Comparison of ENCODE assay signal across 12 mouse cellular contexts in genomic region chr2:35618981-35619380, GRCm38 (mm10).
DNase-seq lines count a peak whose midpoint lies in the region; ATAC-seq and TF ChIP-seq lines count a peak whose summit lies in the region.
"Had no signal": no experiment of that assay in that cellular context is flagged by ENCODE, and none has a peak within 500 bp of the region (broad histone marks: within the 10 kb centered on the region; RNA-seq: fewer than 3 reads in every experiment).

No protein-coding gene starts in this region.

- no peak for DNase-seq in gastrocnemius, adult 2 months
- DNase-seq in gastrocnemius, postnatal 10 days, result no peak
- no peak for DNase-seq in kidney, postnatal 4 days
- DNase-seq in liver, embryonic 11.5 days (ENCODE audit: low spot score), result no peak
- DNase-seq: gastrocnemius, postnatal 36 days; liver, embryonic 13.5 days; spleen, adult 18-20 months had no signal

- peak overlapping the region; percentile 53; the same call in 1 of the 2 replicates for H3K27ac ChIP-seq in gastrocnemius, adult 2 months
- peak overlapping the region; percentile 70; the same call in 1 of the 2 replicates for H3K27ac ChIP-seq in kidney, embryonic 16.5 days (ENCODE audit: low read length)
- H3K27ac ChIP-seq in embryonic facial prominence, embryonic 15.5 days (replicated peaks), result peak overlapping the region; percentile 84
- H3K27ac ChIP-seq in stomach, embryonic 14.5 days (ENCODE audit: low read length), result peak overlapping the region; percentile 74
- H3K27ac ChIP-seq in liver, embryonic 11.5 days (ENCODE audit: low read depth, low read length), result no peak overlapping the region

- no peaks in the 10 kb centered on the region for H3K36me3 ChIP-seq in kidney, embryonic 16.5 days (ENCODE audit: insufficient read depth, low read length)
- no peaks in the 10 kb centered on the region for H3K36me3 ChIP-seq in embryonic facial prominence, embryonic 15.5 days
- H3K36me3 ChIP-seq in stomach, embryonic 14.5 days (ENCODE audit: control insufficient read depth, insufficient read depth, low read length), result no peaks in the 10 kb centered on the region
- no peaks in the 10 kb centered on the region for H3K36me3 ChIP-seq in liver, embryonic 11.5 days (ENCODE audit: control insufficient read depth, insufficient read depth, low read length)
- H3K36me3 ChIP-seq: liver, embryonic 13.5 days had no signal

- WGBS in kidney, embryonic 16.5 days, result 65% methylated on average over 7 of the region's 7 CpGs
- 50% methylated on average over 7 of the region's 7 CpGs for WGBS in embryonic facial prominence, embryonic 15.5 days
- WGBS in stomach, embryonic 14.5 days, result 71% methylated on average over 7 of the region's 7 CpGs
- 69% methylated on average over 7 of the region's 7 CpGs for WGBS in liver, embryonic 11.5 days

- peak overlapping the region; percentile 14; the same call in 1 of the 2 replicates for H3K9ac ChIP-seq in kidney, embryonic 16.5 days (replicated peaks; ENCODE audit: low read length)
- no peak overlapping the region for H3K9ac ChIP-seq in embryonic facial prominence, embryonic 15.5 days
- no peak overlapping the region for H3K9ac ChIP-seq in stomach, embryonic 14.5 days (replicated peaks; ENCODE audit: low read depth, low read length)
- no peak overlapping the region for H3K9ac ChIP-seq in liver, embryonic 11.5 days (ENCODE audit: low read depth, low read length)
- H3K9ac ChIP-seq: liver, embryonic 13.5 days had no signal

- H3K4me3 ChIP-seq in gastrocnemius, adult 2 months, result no peak overlapping the region
- no peak overlapping the region for H3K4me3 ChIP-seq in kidney, embryonic 16.5 days (ENCODE audit: low read length)
- H3K4me3 ChIP-seq in embryonic facial prominence, embryonic 15.5 days (replicated peaks), result no peak overlapping the region
- no peak overlapping the region for H3K4me3 ChIP-seq in stomach, embryonic 14.5 days (ENCODE audit: low read depth, low read length)
- no peak overlapping the region for H3K4me3 ChIP-seq in liver, embryonic 11.5 days (ENCODE audit: low read depth, low read length)
- H3K4me3 ChIP-seq: erythroblast, embryonic 14.5 days; liver, embryonic 13.5 days had no signal

- no peak for ATAC-seq in kidney, embryonic 16.5 days (ENCODE audit: low FRiP score, low TSS enrichment)
- ATAC-seq in embryonic facial prominence, embryonic 15.5 days (ENCODE audit: insufficient number of reproducible peaks, low FRiP score, low TSS enrichment, low read depth), result no peak
- no peak for ATAC-seq in stomach, embryonic 14.5 days (ENCODE audit: insufficient number of reproducible peaks, insufficient read depth, low FRiP score, low read depth)
- ATAC-seq in liver, embryonic 11.5 days (replicated peaks; ENCODE audit: low FRiP score), result no peak

- peaks cover 80% of the 10 kb centered on the region for H3K4me1 ChIP-seq in kidney, embryonic 16.5 days (ENCODE audit: insufficient read depth, low read length)
- peaks cover 73% of the 10 kb centered on the region for H3K4me1 ChIP-seq in embryonic facial prominence, embryonic 15.5 days
- peaks cover 53% of the 10 kb centered on the region for H3K4me1 ChIP-seq in stomach, embryonic 14.5 days (ENCODE audit: control insufficient read depth, insufficient read depth, low read length)
- peaks cover 50% of the 10 kb centered on the region for H3K4me1 ChIP-seq in liver, embryonic 11.5 days (replicated peaks; ENCODE audit: control insufficient read depth, insufficient read depth, low read length)

- intact Hi-C loops in gastrocnemius, adult 2 months (cut with DNase I), result no loop called here

- H3K4me2 ChIP-seq in kidney, embryonic 16.5 days (replicated peaks; ENCODE audit: low read depth, low read length), result no peak overlapping the region; the same call in 1 of the 2 replicates
- no peak overlapping the region for H3K4me2 ChIP-seq in embryonic facial prominence, embryonic 15.5 days (replicated peaks)
- no peak overlapping the region; the same call in 1 of the 2 replicates for H3K4me2 ChIP-seq in stomach, embryonic 14.5 days (replicated peaks; ENCODE audit: low read depth, low read length)
- no peak overlapping the region for H3K4me2 ChIP-seq in liver, embryonic 11.5 days
- H3K4me2 ChIP-seq: liver, embryonic 13.5 days had no signal

- no peaks in the 10 kb centered on the region for H3K27me3 ChIP-seq in kidney, embryonic 16.5 days (ENCODE audit: insufficient read depth, low read length)
- no peaks in the 10 kb centered on the region for H3K27me3 ChIP-seq in embryonic facial prominence, embryonic 15.5 days
- H3K27me3 ChIP-seq in stomach, embryonic 14.5 days (ENCODE audit: control insufficient read depth, insufficient read depth, low read length), result no peaks in the 10 kb centered on the region
- no peaks in the 10 kb centered on the region; the same call in 1 of the 2 replicates for H3K27me3 ChIP-seq in liver, embryonic 11.5 days (replicated peaks; ENCODE audit: control insufficient read depth, insufficient read depth, low read length)
- H3K27me3 ChIP-seq: CH12.LX had no signal

- no peaks in the 10 kb centered on the region for H3K9me3 ChIP-seq in kidney, embryonic 16.5 days (ENCODE audit: low read length)
- no peaks in the 10 kb centered on the region for H3K9me3 ChIP-seq in embryonic facial prominence, embryonic 15.5 days (replicated peaks)
- H3K9me3 ChIP-seq in stomach, embryonic 14.5 days (ENCODE audit: control insufficient read depth, low read depth, low read length), result no peaks in the 10 kb centered on the region
- no peaks in the 10 kb centered on the region for H3K9me3 ChIP-seq in liver, embryonic 11.5 days (ENCODE audit: control insufficient read depth, low read length)
- H3K9me3 ChIP-seq: liver, embryonic 13.5 days had no signal

- no peak for TF ChIP-seq CTCF in gastrocnemius, adult 2 months (IDR thresholded peaks at IDR 0.05)
